Mouse (Mus musculus) cerebellum, adult 2 months (tissue): Measurements from ENCODE around the gene Clca4a.
"Not testable (repeated sequence)": the region's sequence is repeated elsewhere in the genome, so short reads cannot be mapped to it uniquely, and the experiment has no call there.

Source experiments
- CTCF ChIP-seq: fragments of 200-500 bp; IDR thresholded peaks from 2 replicates; pipeline ENCODE4 v1.5.1; 2011; ENCODE audit warnings: low read depth, mild to moderate bottlenecking, control low read depth, low read length, moderate library complexity, borderline replicate concordance; ENCODE audit not compliant: insufficient read depth
- POLR2A ChIP-seq: fragments of 200-500 bp; IDR thresholded peaks from 2 replicates; pipeline ENCODE4 v1.6.1; 2011; ENCODE audit warnings: low read length, control low read depth, borderline replicate concordance; ENCODE audit not compliant: insufficient read depth

DNA sequence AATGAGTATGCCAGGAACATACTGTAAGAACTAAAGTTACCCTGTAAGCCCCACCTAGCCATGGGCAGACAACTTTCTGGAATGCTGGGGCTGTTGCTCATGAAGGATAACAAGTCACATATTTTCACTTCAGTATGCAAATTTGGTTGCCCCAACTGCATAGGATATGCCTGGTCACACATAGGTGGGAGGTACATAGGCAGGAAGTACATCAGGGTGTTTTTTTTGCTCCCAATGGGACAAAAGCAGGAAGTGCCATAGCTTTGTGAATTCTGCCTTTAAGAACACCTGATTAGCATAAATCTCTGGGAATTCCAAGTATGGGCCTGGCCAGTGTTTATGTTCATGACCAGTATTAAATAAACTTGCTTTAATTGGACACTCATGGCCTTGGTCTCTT, 41.2 kb downstream of the Clca4a start:
- TF ChIP-seq POLR2A, CTCF: not testable (repeated sequence)
